Mouse (Mus musculus) liver, embryonic 14.5 days (tissue): ENCODE results near the gene Rgs21. TPM values are rescaled to one million over a fixed set of nuclear protein-coding genes. Genes with fewer than 3 reads are reported as not detected.

Source experiments
- ATAC-seq: fragments of 200-750 bp; cut with Nextera tagmentation; 2 replicates; pipeline ENCODE4 v1.8.0; 2017; ENCODE audit warnings: moderate number of reproducible peaks, mild to moderate bottlenecking, moderate library complexity; ENCODE audit not compliant: insufficient read depth
- DNase-seq, 3 experiments: peaks; one replicate each; pipeline ENCODE4 v3.0.0-alpha.2; 2012 to 2013; ENCODE audit warnings: low read depth in 3 of 3, low spot score in 3 of 3
- H3K27ac ChIP-seq: fragments of 300-500 bp; sonication (generic); 2 replicates; pipeline ENCODE4 v1.5.1; 2014; ENCODE audit warnings: moderate library complexity, mild to moderate bottlenecking, control low read depth, inconsistent platforms
- H3K27me3 ChIP-seq: fragments of 300-500 bp; sonication (generic); 2 replicates; pipeline ENCODE4 v1.6.1; 2014; ENCODE audit warnings: mild to moderate bottlenecking, low read length, moderate library complexity; ENCODE audit not compliant: control insufficient read depth, insufficient read depth
- H3K36me3 ChIP-seq: fragments of 300-500 bp; sonication (generic); replicated peaks from 2 replicates; pipeline ENCODE4 v1.6.1; 2014; ENCODE audit warnings: low read depth; ENCODE audit not compliant: control insufficient read depth, insufficient read depth
- H3K4me1 ChIP-seq, 2 experiments: fragments of 200-500 bp in 1 of 2; fragments of 300-500 bp in 1 of 2; sonication (generic) in 1 of 2; replicated peaks; 2 replicates each; pipeline ENCODE4 v1.6.1; 2012 to 2014; ENCODE audit warnings: antibody characterized with exemption in 1 of 2, inconsistent platforms in 1 of 2, low read length in 1 of 2; ENCODE audit not compliant: control insufficient read depth in 2 of 2, insufficient read depth in 2 of 2
- H3K4me2 ChIP-seq: fragments of 300-500 bp; sonication (generic); 2 replicates; pipeline ENCODE4 v1.6.1; 2014; ENCODE audit warnings: low read depth, mild to moderate bottlenecking, control low read depth, moderate library complexity
- H3K4me3 ChIP-seq, 2 experiments: fragments of 200-500 bp in 1 of 2; fragments of 300-500 bp in 1 of 2; sonication (generic) in 1 of 2; 2 replicates each; pipeline ENCODE4 v1.5.1; 2012 to 2014; ENCODE audit warnings: low read depth in 2 of 2, low read length in 2 of 2, mild to moderate bottlenecking in 2 of 2, control low read depth in 1 of 2, inconsistent platforms in 1 of 2, moderate library complexity in 1 of 2; ENCODE audit not compliant: insufficient read depth in 1 of 2
- H3K9ac ChIP-seq: fragments of 300-500 bp; sonication (generic); replicated peaks from 2 replicates; pipeline ENCODE4 v1.6.1; 2014; ENCODE audit warnings: mild to moderate bottlenecking, control low read depth, moderate library complexity
- H3K9me3 ChIP-seq: fragments of 300-500 bp; sonication (generic); 2 replicates; pipeline ENCODE4 v1.6.1; 2016; ENCODE audit warnings: low read length, mixed read lengths; ENCODE audit not compliant: control insufficient read depth
- CTCF ChIP-seq: IDR thresholded peaks from 2 replicates; pipeline ENCODE4 v1.5.1; 2016; ENCODE audit warnings: antibody characterized with exemption, low read depth, control low read depth
- EP300 ChIP-seq: IDR thresholded peaks from 2 replicates; pipeline ENCODE4 v1.6.1; 2016; ENCODE audit warnings: antibody characterized with exemption, low read depth
- WGBS: fragments of 180-500 bp; shearing (Covaris S2); extraction: QIAGEN DNeasy Blood & Tissue Kit; methylation state at CpG from one replicate; pipeline ENCODE4 v1.1.7; 2014; ENCODE audit not compliant: insufficient replicate concordance; 5-methylcytosine and 5-hydroxymethylcytosine counted together
- polyA plus RNA-seq, 2 experiments: library from polyadenylated mRNA; depleted of rRNA in 1 of 2; stranded (reverse) in 1 of 2; unstranded in 1 of 2; fragments of >200 nt; fragmentation: Nextera tagmentation in 1 of 2; extraction: Ambion mirVana in 1 of 2; gene quantifications; 2 replicates each; pipeline versions ENCODE4 v1.2.1 to v1.2.3; 2012 to 2014

The Rgs21 gene
- polyA plus RNA-seq, 2 experiments: not detected

DNA sequence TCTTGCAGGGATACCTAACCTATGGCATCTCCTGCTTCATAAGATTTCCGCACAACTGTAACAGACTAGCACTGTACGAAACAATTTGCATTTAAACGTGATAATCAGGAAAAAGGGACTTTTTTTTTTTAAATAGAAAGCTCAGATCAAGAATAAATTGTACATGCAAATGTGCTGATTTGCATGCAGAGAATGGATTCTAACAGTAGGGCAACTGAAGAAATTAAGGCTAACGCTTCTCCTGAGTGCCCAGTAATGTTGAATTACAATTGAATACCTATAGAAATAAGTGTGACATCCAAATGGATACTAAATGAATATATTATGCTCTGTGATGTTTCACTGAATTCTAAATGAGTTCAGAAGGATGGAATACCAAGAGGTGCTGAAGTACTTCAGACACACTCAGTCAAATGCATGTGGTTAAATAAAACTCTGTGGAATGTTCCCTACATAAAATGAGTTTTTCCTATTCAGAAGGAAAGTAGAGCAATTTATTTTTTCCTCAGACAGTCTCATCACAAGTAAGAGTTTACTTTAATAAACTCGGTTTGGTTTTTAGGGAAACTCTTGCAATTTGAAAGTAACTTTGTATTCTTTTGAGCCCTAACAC is 79.1 kb downstream of the Rgs21 start:
- no peak for DNase-seq
- TF ChIP-seq EP300: no peak
- TF ChIP-seq CTCF: no peak
- H3K36me3 ChIP-seq: no peaks in the 10 kb centered on the region
- no peak overlapping the region for H3K4me3 ChIP-seq
- no peak overlapping the region for H3K27ac ChIP-seq
- no peaks in the 10 kb centered on the region for H3K4me1 ChIP-seq
- no peaks in the 10 kb centered on the region for H3K27me3 ChIP-seq
- H3K9ac ChIP-seq: no peak overlapping the region
- no peaks in the 10 kb centered on the region for H3K9me3 ChIP-seq
- no peak for ATAC-seq
- 65% methylated on average over 5 of the region's 5 CpGs for WGBS
- no peak overlapping the region for H3K4me2 ChIP-seq

Other genes starting within 250 kb of the Rgs21 start
- 4.1 and 7.0 TPM in 2 replicates for gene Rgs18, start 207.8 kb upstream of the Rgs21 start, polyA plus RNA-seq (2012; rRNA removed)
- 18.8 and 21.0 TPM in 2 replicates for gene Rgs18, start 207.8 kb upstream of the Rgs21 start, polyA plus RNA-seq (2014; fragmentation: Nextera tagmentation; extraction: Ambion mirVana)